Mouse (Mus musculus) lung, adult 2 months (tissue): ENCODE data around the gene Amph. TPM values are rescaled to one million over a fixed set of nuclear protein-coding genes. Genes with fewer than 3 reads are reported as not detected.

ENCODE experiments used
- DNase-seq: peaks from one replicate; pipeline ENCODE4 v3.0.0; 2022
- H3K4me1 ChIP-seq: fragments of 200-500 bp; 2 replicates; pipeline ENCODE4 v1.6.1; 2011; ENCODE audit warnings: low read length; ENCODE audit not compliant: control insufficient read depth, insufficient read depth
- H3K4me3 ChIP-seq: fragments of 200-500 bp; replicated peaks from 2 replicates; pipeline ENCODE3; 2011; ENCODE audit warnings: low read depth, mild to moderate bottlenecking, control low read depth, low read length; ENCODE audit errors: extremely low read depth
- CTCF ChIP-seq: fragments of 200-500 bp; IDR thresholded peaks from 2 replicates; pipeline ENCODE4 v1.5.1; 2011; ENCODE audit warnings: mild to moderate bottlenecking, low read length, control low read depth; ENCODE audit not compliant: insufficient read depth
- POLR2A ChIP-seq: fragments of 200-500 bp; IDR thresholded peaks from 2 replicates; pipeline ENCODE4 v1.6.1; 2011; ENCODE audit warnings: low read depth, mild to moderate bottlenecking, control low read depth, low read length, borderline replicate concordance; ENCODE audit errors: extremely low read depth
- WGBS: fragments of 180-500 bp; shearing (Covaris S2); methylation state at CpG from one replicate; pipeline ENCODE4 v1.1.7; 2018; 5-methylcytosine and 5-hydroxymethylcytosine counted together
- polyA plus RNA-seq: library from polyadenylated mRNA; depleted of rRNA; stranded (reverse); fragments of >200 nt; gene quantifications from 2 replicates; pipeline ENCODE4 v1.2.3, GENCODE M21; 2012

Amph gene
- polyA plus RNA-seq, 1 experiment, result 14.3 TPM

- H3K4me1 ChIP-seq, result no peaks in the 10 kb centered on the region
- no peak overlapping the region for H3K4me3 ChIP-seq
- DNase-seq, result no peak
- 67% methylated on average over 3 of the region's 3 CpGs for WGBS
- TF ChIP-seq CTCF (no peak), POLR2A (no peak)
Observed at GRCm38 (mm10) chr13:18972571-18972970, 24.6 kb downstream of the Amph start.

DNA sequence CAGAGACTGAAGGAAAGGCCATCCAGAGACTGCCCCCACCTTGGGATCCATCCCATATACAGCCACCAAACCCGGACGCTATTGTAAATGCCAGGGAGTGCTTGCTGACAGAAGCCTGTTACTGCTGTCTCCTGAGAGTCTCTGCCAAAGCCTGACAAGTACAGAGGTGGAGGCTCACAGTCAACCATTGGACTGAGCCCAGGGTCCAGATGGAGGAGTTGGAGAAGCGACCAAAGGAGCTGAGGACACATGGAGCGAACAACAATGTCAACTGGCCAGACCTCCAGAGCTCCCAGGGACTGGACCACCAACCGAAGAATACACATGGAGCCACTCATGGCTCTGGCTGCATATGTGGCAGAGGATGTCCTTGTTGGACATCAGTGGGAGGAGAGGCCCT lies 26.3 kb downstream of the Amph start:
- 79% methylated on average over 5 of the region's 5 CpGs for WGBS
- DNase-seq, result no peak
- TF ChIP-seq POLR2A, result no peak
- no peak for TF ChIP-seq CTCF
- no peak overlapping the region for H3K4me3 ChIP-seq
- H3K4me1 ChIP-seq, result no peaks in the 10 kb centered on the region

DNA sequence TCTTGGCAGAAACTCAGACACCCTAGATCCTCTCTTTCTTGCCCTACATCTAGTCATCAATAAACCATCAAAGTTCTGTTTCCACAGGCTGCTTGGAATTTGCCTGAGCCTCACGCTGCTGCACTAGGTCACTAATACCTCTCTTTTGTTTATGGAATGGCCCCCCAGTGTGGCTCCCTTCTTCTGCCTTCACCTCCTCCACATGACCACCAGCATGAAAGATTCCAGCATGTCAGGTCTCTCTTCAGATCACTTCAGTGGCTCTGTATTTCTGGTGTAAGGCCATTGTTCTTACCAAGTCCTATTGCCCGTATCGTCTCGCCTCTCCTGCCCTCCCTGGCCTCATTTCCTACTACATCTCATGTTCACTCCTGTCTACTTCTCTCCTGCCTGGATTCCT lies 39.3 kb downstream of the Amph start:
- no peak for DNase-seq
- TF ChIP-seq CTCF (no peak), POLR2A (no peak)
- WGBS, result 81% methylated on average over 4 of the region's 4 CpGs
- Histone ChIP-seq H3K4me3 (no peak overlapping the region), H3K4me1 (no peaks in the 10 kb centered on the region)

- no peak for TF ChIP-seq POLR2A
- TF ChIP-seq CTCF, result no peak
- Histone ChIP-seq H3K4me3 (no peak overlapping the region), H3K4me1 (no peaks in the 10 kb centered on the region)
- WGBS, result 73% methylated on average over 4 of the region's 4 CpGs
- no peak for DNase-seq
Observed at GRCm38 (mm10) chr13:18988323-18988722, 40.3 kb downstream of the Amph start.

GRCm38 (mm10) chr13:18989185-18989714 lies 41.2 kb downstream of the Amph start:
- 73% methylated on average over 8 of the region's 8 CpGs for WGBS

DNA sequence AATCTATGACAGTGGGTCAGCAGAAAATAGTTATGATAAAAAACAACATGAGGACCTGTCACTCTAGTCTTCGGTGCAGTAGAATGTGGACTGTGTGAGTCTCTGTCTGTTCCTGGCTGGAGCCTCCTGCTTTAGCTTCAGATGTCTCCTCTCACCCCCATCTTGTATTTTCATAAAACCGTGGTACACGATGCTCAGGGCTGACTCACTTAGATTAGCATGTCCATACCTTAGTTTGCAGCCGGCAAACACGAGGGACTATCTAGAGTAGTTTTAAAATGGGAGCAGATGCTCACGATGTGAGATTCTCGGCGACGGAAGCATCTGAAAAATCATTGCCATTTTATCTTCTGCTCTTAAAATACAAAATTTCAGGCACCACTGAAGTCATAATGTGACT lies 54.5 kb downstream of the Amph start:
- no peak for DNase-seq
- 84% methylated on average over 9 of the region's 9 CpGs for WGBS
- Histone ChIP-seq H3K4me1 (no peaks in the 10 kb centered on the region), H3K4me3 (no peak overlapping the region)
- TF ChIP-seq CTCF, result no peak
- no peak for TF ChIP-seq POLR2A

More at GRCm38 (mm10) chr13:18989185-18989714, 41.2 kb downstream of the Amph start:
- Histone ChIP-seq H3K4me1 (no peaks in the 10 kb centered on the region), H3K4me3 (no peak overlapping the region)
- no peak for DNase-seq
- TF ChIP-seq POLR2A (no peak), CTCF (no peak)

GRCm38 (mm10) chr13:19004406-19004805 lies 56.4 kb downstream of the Amph start:
- WGBS, result 72% methylated on average over 5 of the region's 5 CpGs
- no peak for DNase-seq
- no peaks in the 10 kb centered on the region for H3K4me1 ChIP-seq
- no peak overlapping the region for H3K4me3 ChIP-seq
- TF ChIP-seq CTCF (no peak), POLR2A (no peak)

- TF ChIP-seq POLR2A (no peak), CTCF (no peak)
- 71% methylated on average over 3 of the region's 3 CpGs for WGBS
- Histone ChIP-seq H3K4me3 (no peak overlapping the region), H3K4me1 (no peaks in the 10 kb centered on the region)
- no peak for DNase-seq
Observed at GRCm38 (mm10) chr13:19008440-19008839, 60.4 kb downstream of the Amph start.

DNA sequence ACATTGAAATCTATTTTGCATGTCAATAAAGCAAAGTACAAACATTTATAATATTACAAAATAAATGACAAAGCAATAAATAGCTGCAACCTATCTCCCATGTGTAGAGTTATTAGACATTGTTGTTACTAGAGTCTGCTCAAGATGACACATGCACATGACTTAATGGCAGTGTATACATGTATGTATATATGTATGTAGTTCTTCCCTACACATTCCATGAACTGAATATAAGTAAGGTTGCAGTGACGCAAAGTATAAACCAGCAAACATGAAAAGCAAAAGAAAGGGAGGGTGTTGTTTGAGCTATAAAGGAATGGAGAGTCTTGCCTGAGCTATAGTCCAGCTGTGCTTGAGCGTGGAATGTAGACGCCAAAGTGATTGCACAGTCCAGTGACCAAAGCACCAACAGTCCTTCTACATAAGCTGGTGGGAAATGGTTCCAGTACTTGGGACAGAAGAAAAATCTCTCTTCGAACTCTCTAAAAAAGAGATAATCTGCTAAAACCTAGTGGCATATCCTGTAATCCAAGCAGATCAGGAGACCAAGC lies 66.9 kb downstream of the Amph start:
- 84% methylated on average over 4 of the region's 4 CpGs for WGBS
- TF ChIP-seq POLR2A, result no peak
- TF ChIP-seq CTCF, result no peak
- DNase-seq, result no peak
- Histone ChIP-seq H3K4me1 (no peaks in the 10 kb centered on the region), H3K4me3 (no peak overlapping the region)

GRCm38 (mm10) chr13:19021529-19021928 lies 73.5 kb downstream of the Amph start:
- TF ChIP-seq POLR2A (no peak), CTCF (no peak)
- no peak for DNase-seq
- WGBS, result 66% methylated on average over 2 of the region's 2 CpGs
- Histone ChIP-seq H3K4me1 (no peaks in the 10 kb centered on the region), H3K4me3 (no peak overlapping the region)
